Mouse (Mus musculus) neural tube, embryonic 11.5 days (tissue): Measurements from ENCODE around the gene Coq2. TPM values are rescaled to one million over a fixed set of nuclear protein-coding genes. Genes with fewer than 3 reads are reported as not detected.

Source experiments
- ATAC-seq: fragments of 200-750 bp; cut with Nextera tagmentation; 2 replicates; pipeline ENCODE4 v1.8.0; 2017; ENCODE audit warnings: moderate number of reproducible peaks, mild to moderate bottlenecking, moderate TSS enrichment, moderate library complexity; ENCODE audit not compliant: insufficient read depth, low FRiP score, low TSS enrichment
- DNase-seq: peaks from one replicate; pipeline ENCODE4 v3.0.0-alpha.2; 2015; ENCODE audit warnings: low spot score
- H3K27ac ChIP-seq: fragments of 300-500 bp; sonication (generic); 2 replicates; pipeline ENCODE4 v1.5.1; 2014; ENCODE audit warnings: low read depth, mild to moderate bottlenecking, low read length
- H3K27me3 ChIP-seq: fragments of 300-500 bp; sonication (generic); 2 replicates; pipeline ENCODE4 v1.6.1; 2014; ENCODE audit warnings: mild to moderate bottlenecking, low read length, mixed read lengths; ENCODE audit not compliant: control insufficient read depth, insufficient read depth
- H3K36me3 ChIP-seq: fragments of 300-500 bp; sonication (generic); 2 replicates; pipeline ENCODE4 v1.6.1; 2014; ENCODE audit warnings: mild to moderate bottlenecking, low read length, moderate library complexity, mixed read lengths; ENCODE audit not compliant: control insufficient read depth, insufficient read depth
- H3K4me1 ChIP-seq: fragments of 300-500 bp; sonication (generic); 2 replicates; pipeline ENCODE4 v1.6.1; 2014; ENCODE audit warnings: low read length, mixed read lengths; ENCODE audit not compliant: control insufficient read depth, insufficient read depth
- H3K4me2 ChIP-seq: fragments of 300-500 bp; sonication (generic); 2 replicates; pipeline ENCODE4 v1.6.1; 2014; ENCODE audit warnings: low read depth, mild to moderate bottlenecking, moderate library complexity
- H3K4me3 ChIP-seq: fragments of 300-500 bp; sonication (generic); 2 replicates; pipeline ENCODE4 v1.5.1; 2014; ENCODE audit warnings: low read depth, low read length
- H3K9ac ChIP-seq: fragments of 300-500 bp; sonication (generic); 2 replicates; pipeline ENCODE4 v1.6.1; 2014; ENCODE audit warnings: mild to moderate bottlenecking, low read length
- H3K9me3 ChIP-seq: fragments of 300-500 bp; sonication (generic); 2 replicates; pipeline ENCODE4 v1.6.1; 2016; ENCODE audit warnings: low read length; ENCODE audit not compliant: control insufficient read depth
- WGBS: fragments of 180-500 bp; shearing (Covaris S2); extraction: QIAGEN DNeasy Blood & Tissue Kit; methylation state at CpG from one replicate; pipeline ENCODE4 v1.1.7; 2014; 5-methylcytosine and 5-hydroxymethylcytosine counted together
- polyA plus RNA-seq: library from polyadenylated mRNA; unstranded; fragments of >200 nt; fragmentation: Nextera tagmentation; extraction: Ambion mirVana; gene quantifications from 2 replicates; pipeline ENCODE4 v1.2.1, GENCODE M21; 2014

Coq2 gene
- polyA plus RNA-seq, 1 experiment from 2014 or later: 57.1 TPM

- H3K27ac ChIP-seq: no peak overlapping the region
- H3K4me1 ChIP-seq: no peaks in the 10 kb centered on the region
- ATAC-seq (no peak), DNase-seq (no peak)
- no peaks in the 10 kb centered on the region for H3K27me3 ChIP-seq
- no peak overlapping the region for H3K9ac ChIP-seq
- H3K9me3 ChIP-seq: no peaks in the 10 kb centered on the region
- no peak overlapping the region for H3K4me3 ChIP-seq
- no peak overlapping the region for H3K4me2 ChIP-seq
- 81% methylated on average over 8 of the region's 8 CpGs for WGBS
- no peaks in the 10 kb centered on the region for H3K36me3 ChIP-seq
Measured at GRCm38 (mm10) chr5:100621876-100622508, 52.9 kb downstream of the Coq2 start.

- no peak overlapping the region for H3K4me3 ChIP-seq
- H3K36me3 ChIP-seq: no peaks in the 10 kb centered on the region
- WGBS: 76% methylated on average over 9 of the region's 9 CpGs
- H3K27me3 ChIP-seq: no peaks in the 10 kb centered on the region
- no peak overlapping the region for H3K9ac ChIP-seq
- H3K4me1 ChIP-seq: no peaks in the 10 kb centered on the region
- ATAC-seq (no peak), DNase-seq (no peak)
- H3K4me2 ChIP-seq: no peak overlapping the region
- H3K27ac ChIP-seq: no peak overlapping the region
- no peaks in the 10 kb centered on the region for H3K9me3 ChIP-seq
Measured at GRCm38 (mm10) chr5:100620952-100621351, 54.0 kb downstream of the Coq2 start.

- no peak for ATAC-seq
- H3K4me3 ChIP-seq: no peak overlapping the region
- no peaks in the 10 kb centered on the region for H3K36me3 ChIP-seq
- H3K9me3 ChIP-seq: no peaks in the 10 kb centered on the region
- H3K9ac ChIP-seq: no peak overlapping the region
- H3K4me2 ChIP-seq: no peak overlapping the region
- no peaks in the 10 kb centered on the region for H3K27me3 ChIP-seq
- no peaks in the 10 kb centered on the region for H3K4me1 ChIP-seq
- H3K27ac ChIP-seq: no peak overlapping the region
- WGBS: 88% methylated on average over 15 of the region's 15 CpGs
- DNase-seq: no peak
Measured at GRCm38 (mm10) chr5:100619586-100620275, 55.2 kb downstream of the Coq2 start.

DNA sequence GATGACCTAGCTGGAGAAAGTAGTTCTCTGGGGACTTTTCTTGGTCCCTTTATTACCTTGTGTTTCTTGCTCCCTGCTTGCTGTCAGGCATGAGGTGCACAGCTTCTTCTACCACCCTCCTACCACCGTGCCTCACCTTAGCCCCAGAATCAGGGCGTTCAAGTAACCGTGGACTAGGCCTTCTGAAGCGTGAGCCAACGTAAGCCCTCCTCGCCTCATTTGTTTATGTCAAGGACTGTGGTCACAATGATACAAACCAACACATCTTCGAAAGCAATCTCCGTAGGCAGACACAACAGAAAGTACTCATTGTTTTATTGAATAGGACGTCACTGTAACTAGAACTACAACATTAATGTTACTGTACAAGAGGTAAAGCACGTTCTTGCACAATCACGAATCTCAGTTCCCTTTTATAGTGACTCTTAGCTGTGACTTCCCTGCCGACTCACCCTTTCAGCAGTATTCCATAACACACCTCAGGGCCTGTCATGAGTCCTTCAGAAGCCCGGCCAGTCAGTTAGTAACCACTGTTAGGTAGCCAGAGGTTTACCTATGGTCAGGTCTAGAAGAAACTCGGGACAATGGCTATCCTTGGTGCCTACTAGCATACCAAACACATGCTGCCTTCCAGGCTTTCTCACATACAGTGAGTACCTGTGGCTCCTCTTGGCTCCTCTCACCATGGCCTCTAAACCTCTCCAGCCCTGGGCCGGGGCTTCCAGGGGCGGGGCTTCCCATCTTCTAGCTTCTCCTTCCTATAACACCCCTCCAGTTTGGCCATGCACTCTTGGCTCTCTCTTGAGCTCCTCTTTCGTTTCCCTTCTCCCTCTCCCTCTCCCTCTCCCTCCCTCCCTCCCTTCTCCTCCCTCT, 60.8 kb downstream of the Coq2 start:
- H3K36me3 ChIP-seq: no peaks in the 10 kb centered on the region
- no peaks in the 10 kb centered on the region for H3K4me1 ChIP-seq
- H3K4me3 ChIP-seq: no peak overlapping the region
- no peak overlapping the region for H3K9ac ChIP-seq
- no peak for DNase-seq
- WGBS: 87% methylated on average over 17 of the region's 17 CpGs
- no peaks in the 10 kb centered on the region for H3K27me3 ChIP-seq
- no peak for ATAC-seq
- H3K9me3 ChIP-seq: no peaks in the 10 kb centered on the region
- no peak overlapping the region for H3K4me2 ChIP-seq
- H3K27ac ChIP-seq: no peak overlapping the region

- ATAC-seq: no peak
- WGBS: 90% methylated on average over 9 of the region's 9 CpGs
Measured at GRCm38 (mm10) chr5:100607868-100608267, 67.1 kb downstream of the Coq2 start.

GRCm38 (mm10) chr5:100607090-100607762, 67.7 kb downstream of the Coq2 start:
- no peak for DNase-seq
- no peak overlapping the region for H3K4me3 ChIP-seq
- H3K9me3 ChIP-seq: no peaks in the 10 kb centered on the region; the same call in 1 of the 2 replicates
- no peak overlapping the region for H3K4me2 ChIP-seq
- no peak overlapping the region for H3K9ac ChIP-seq
- ATAC-seq: no peak
- 76% methylated on average over 4 of the region's 4 CpGs for WGBS
- H3K4me1 ChIP-seq: no peaks in the 10 kb centered on the region
- H3K27ac ChIP-seq: no peak overlapping the region
- H3K36me3 ChIP-seq: no peaks in the 10 kb centered on the region
- no peaks in the 10 kb centered on the region for H3K27me3 ChIP-seq

More at GRCm38 (mm10) chr5:100607868-100608267, 67.1 kb downstream of the Coq2 start:
- no peak for DNase-seq
- no peaks in the 10 kb centered on the region for H3K4me1 ChIP-seq
- no peaks in the 10 kb centered on the region; the same call in 1 of the 2 replicates for H3K9me3 ChIP-seq
- H3K4me3 ChIP-seq: no peak overlapping the region
- H3K36me3 ChIP-seq: no peaks in the 10 kb centered on the region
- no peak overlapping the region for H3K9ac ChIP-seq
- H3K27ac ChIP-seq: no peak overlapping the region
- no peak overlapping the region for H3K4me2 ChIP-seq
- no peaks in the 10 kb centered on the region for H3K27me3 ChIP-seq

DNA sequence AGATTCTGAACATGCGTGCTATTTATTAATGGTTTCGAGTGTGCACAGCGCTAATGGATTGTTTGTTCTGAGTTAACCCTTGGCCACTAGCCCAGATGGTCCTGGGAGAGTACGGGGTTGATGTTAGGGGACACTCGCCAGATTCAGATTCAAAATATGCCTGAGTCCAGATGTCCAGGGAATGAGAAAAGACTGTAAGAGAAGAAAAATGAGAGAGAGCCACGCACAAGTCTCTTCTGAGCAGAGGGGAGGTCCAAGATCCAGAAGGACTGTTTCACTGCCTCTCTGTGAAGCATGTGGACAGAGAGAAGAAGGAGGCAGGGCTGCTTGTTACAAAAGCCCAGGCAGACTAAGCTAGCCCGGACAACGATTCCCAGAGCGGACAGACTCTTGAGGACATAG, 69.1 kb downstream of the Coq2 start:
- no peak for ATAC-seq

More for the DNA sequence above, 69.1 kb downstream of the Coq2 start:
- Histone ChIP-seq H3K4me3 (no peak overlapping the region), H3K36me3 (no peaks in the 10 kb centered on the region), H3K4me2 (no peak overlapping the region), H3K4me1 (no peaks in the 10 kb centered on the region), H3K9ac (no peak overlapping the region), H3K27me3 (no peaks in the 10 kb centered on the region), H3K27ac (no peak overlapping the region), H3K9me3 (no peaks in the 10 kb centered on the region; the same call in 1 of the 2 replicates)
- 68% methylated on average over 9 of the region's 9 CpGs for WGBS
- DNase-seq: no peak
